ENCODE assay signal across 8 mouse cellular contexts in genomic region chr15:83562626-83563270, GRCm38 (mm10). TPM values are rescaled to one million over a fixed set of nuclear protein-coding genes. Genes with fewer than 3 reads are reported as not detected.
DNase-seq lines count a peak whose midpoint lies in the region; ATAC-seq and TF ChIP-seq lines count a peak whose summit lies in the region.

No protein-coding gene starts in this region.

- TF ChIP-seq POLR2A in embryonic fibroblast, embryonic 13.5 days (IDR thresholded peaks at IDR 0.05; ENCODE audit: low read depth, low read length) = no peak; the same call in 1 of the 2 replicates

- no peaks in the 10 kb centered on the region for H3K9me3 ChIP-seq in midbrain, embryonic 10.5 days (replicated peaks)
- H3K9me3 ChIP-seq in midbrain, embryonic 11.5 days (ENCODE audit: control insufficient read depth, low read length) = no peaks in the 10 kb centered on the region
- no peaks in the 10 kb centered on the region for H3K9me3 ChIP-seq in heart, embryonic 10.5 days

- H3K27ac ChIP-seq in midbrain, embryonic 10.5 days (replicated peaks) = no peak overlapping the region
- H3K27ac ChIP-seq in midbrain, embryonic 11.5 days (ENCODE audit: low read depth, low read length) = no peak overlapping the region
- peak overlapping the region; percentile 55 for H3K27ac ChIP-seq in embryonic fibroblast, embryonic 13.5 days (ENCODE audit: insufficient read depth, low read length)
- H3K27ac ChIP-seq in heart, embryonic 10.5 days = peak overlapping the region; percentile 87; the same call in 1 of the 2 replicates

- H3K9ac ChIP-seq in midbrain, embryonic 11.5 days (ENCODE audit: low read length) = no peak overlapping the region

- DNase-seq in midbrain, embryonic 10.5 days (ENCODE audit: low spot score) = peak; percentile 37
- no peak for DNase-seq in midbrain, embryonic 11.5 days (ENCODE audit: low spot score, missing footprints)
- no peak for DNase-seq in heart, embryonic 10.5 days (ENCODE audit: low spot score)
- peak; percentile 91 for DNase-seq in kidney, adult 9 months
- peak; percentile 83 for DNase-seq in liver
- DNase-seq in spleen, postnatal 4 days (ENCODE audit: low spot score in 2 of 2) = peak; percentile 76 to 81

- ATAC-seq in midbrain, embryonic 11.5 days (ENCODE audit: low FRiP score) = no peak
- peak; percentile 45; the same call in 1 of the 2 replicates for ATAC-seq in monocyte, adult 5-6 weeks (replicated peaks; ENCODE audit: insufficient number of reproducible peaks, low FRiP score, low TSS enrichment, poor library complexity, severe bottlenecking)

- no peaks in the 10 kb centered on the region for H3K36me3 ChIP-seq in midbrain, embryonic 10.5 days
- H3K36me3 ChIP-seq in midbrain, embryonic 11.5 days (ENCODE audit: control insufficient read depth, insufficient read depth, low read length) = no peaks in the 10 kb centered on the region
- H3K36me3 ChIP-seq in heart, embryonic 10.5 days = no peaks in the 10 kb centered on the region

- 32% methylated on average over 15 of the region's 15 CpGs for whole genome bisulfite sequencing in midbrain, embryonic 10.5 days
- 39% methylated on average over 15 of the region's 15 CpGs for WGBS in midbrain, embryonic 11.5 days
- 27% methylated on average over 15 of the region's 15 CpGs for WGBS in heart, embryonic 10.5 days

- peaks cover 26% of the 10 kb centered on the region for H3K4me1 ChIP-seq in midbrain, embryonic 10.5 days
- peaks cover 6% of the 10 kb centered on the region for H3K4me1 ChIP-seq in midbrain, embryonic 11.5 days (ENCODE audit: control insufficient read depth, insufficient read depth, low read length)
- H3K4me1 ChIP-seq in embryonic fibroblast, embryonic 13.5 days (ENCODE audit: control insufficient read depth, insufficient read depth, low read length) = peaks cover 10% of the 10 kb centered on the region
- H3K4me1 ChIP-seq in heart, embryonic 10.5 days = peaks cover 23% of the 10 kb centered on the region; the same call in 1 of the 2 replicates

- no peak overlapping the region for H3K4me2 ChIP-seq in midbrain, embryonic 11.5 days

- peaks cover 33% of the 10 kb centered on the region for H3K27me3 ChIP-seq in midbrain, embryonic 10.5 days (ENCODE audit: low read depth, poor library complexity, severe bottlenecking)
- H3K27me3 ChIP-seq in midbrain, embryonic 11.5 days (ENCODE audit: control insufficient read depth, insufficient read depth, low read length) = no peaks in the 10 kb centered on the region; the same call in 1 of the 2 replicates
- H3K27me3 ChIP-seq in heart, embryonic 10.5 days (ENCODE audit: insufficient read depth, poor library complexity, severe bottlenecking) = 0 out of 2 replicates have a peak, but pooled peaks cover 3% of the 10 kb centered on the region

- peak overlapping the region; percentile 61 for H3K4me3 ChIP-seq in midbrain, embryonic 10.5 days
- no peak overlapping the region for H3K4me3 ChIP-seq in midbrain, embryonic 11.5 days (ENCODE audit: low read depth, low read length)
- no peak overlapping the region; the same call in 1 of the 2 replicates for H3K4me3 ChIP-seq in embryonic fibroblast, embryonic 13.5 days (ENCODE audit: insufficient read depth, low read length)
- peak overlapping the region; percentile 69 for H3K4me3 ChIP-seq in heart, embryonic 10.5 days

- no peak for TF ChIP-seq CTCF in embryonic fibroblast, embryonic 13.5 days (IDR thresholded peaks at IDR 0.05; ENCODE audit: borderline replicate concordance, insufficient read depth, low read length)

RNA-seq across cellular contexts. Expression of gene Tspo, which starts 0.6 kb away (rescaled TPM):
- polyA plus RNA-seq in midbrain, embryonic 10.5 days (2016; fragmentation: Nextera tagmentation; extraction: Ambion mirVana) = 35.6 and 41.4 TPM in 2 replicates
- polyA plus RNA-seq in midbrain, embryonic 11.5 days (2014; fragmentation: Nextera tagmentation; extraction: Ambion mirVana) = 25.0 and 27.8 TPM in 2 replicates
- 123 and 179 TPM in 2 replicates for polyA plus RNA-seq in embryonic fibroblast, embryonic 13.5 days (2011; ENCODE audit: insufficient read length, low read depth, missing spikeins)
- 97.0 and 141 TPM in 2 replicates for polyA plus RNA-seq in heart, embryonic 10.5 days (2016; fragmentation: Nextera tagmentation; extraction: Ambion mirVana)
- total RNA-seq in monocyte, adult 5-6 weeks (2017) = 34.9 to 79.7 TPM (median 46.3 TPM) in 3 replicates

RNA-seq across cellular contexts. Expression of gene Mcat, which starts 0.8 kb away (rescaled TPM):
- polyA plus RNA-seq in midbrain, embryonic 10.5 days (2016; fragmentation: Nextera tagmentation; extraction: Ambion mirVana) = 44.7 and 46.2 TPM in 2 replicates
- polyA plus RNA-seq in midbrain, embryonic 11.5 days (2014; fragmentation: Nextera tagmentation; extraction: Ambion mirVana) = 36.6 and 39.1 TPM in 2 replicates
- 17.5 and 18.6 TPM in 2 replicates for polyA plus RNA-seq in embryonic fibroblast, embryonic 13.5 days (2011; ENCODE audit: insufficient read length, low read depth, missing spikeins)
- 37.7 and 40.0 TPM in 2 replicates for polyA plus RNA-seq in heart, embryonic 10.5 days (2016; fragmentation: Nextera tagmentation; extraction: Ambion mirVana)
- total RNA-seq in monocyte, adult 5-6 weeks (2017) = 1.1 to 13.5 TPM (median 4.1 TPM) in 3 replicates

RNA-seq across cellular contexts. Expression of gene Ttll12, which starts 32.2 kb away (rescaled TPM):
- 57.0 and 57.4 TPM in 2 replicates for polyA plus RNA-seq in midbrain, embryonic 10.5 days (2016; fragmentation: Nextera tagmentation; extraction: Ambion mirVana)
- 46.5 and 46.9 TPM in 2 replicates for polyA plus RNA-seq in midbrain, embryonic 11.5 days (2014; fragmentation: Nextera tagmentation; extraction: Ambion mirVana)
- 26.1 and 34.6 TPM in 2 replicates for polyA plus RNA-seq in embryonic fibroblast, embryonic 13.5 days (2011; ENCODE audit: insufficient read length, low read depth, missing spikeins)
- 39.7 and 44.0 TPM in 2 replicates for polyA plus RNA-seq in heart, embryonic 10.5 days (2016; fragmentation: Nextera tagmentation; extraction: Ambion mirVana)
- total RNA-seq in monocyte, adult 5-6 weeks (2017) = 2.7 to 4.9 TPM (median 2.8 TPM) in 3 replicates

RNA-seq across cellular contexts. Expression of gene Bik, which starts 36.1 kb away (rescaled TPM):
- 2.9 and 3.1 TPM in 2 replicates for polyA plus RNA-seq in midbrain, embryonic 10.5 days (2016; fragmentation: Nextera tagmentation; extraction: Ambion mirVana)
- polyA plus RNA-seq in midbrain, embryonic 11.5 days (2014; fragmentation: Nextera tagmentation; extraction: Ambion mirVana) = 2.3 and 2.8 TPM in 2 replicates
- not detected in 2 replicates for polyA plus RNA-seq in embryonic fibroblast, embryonic 13.5 days (2011; ENCODE audit: insufficient read length, low read depth, missing spikeins)
- polyA plus RNA-seq in heart, embryonic 10.5 days (2016; fragmentation: Nextera tagmentation; extraction: Ambion mirVana) = 17.4 and 29.8 TPM in 2 replicates
- total RNA-seq in monocyte, adult 5-6 weeks (2017) = not detected in 3 replicates

RNA-seq across cellular contexts. Expression of gene Ttll1, which starts 52.1 kb away (rescaled TPM):
- polyA plus RNA-seq in midbrain, embryonic 10.5 days (2016; fragmentation: Nextera tagmentation; extraction: Ambion mirVana) = 34.3 and 42.6 TPM in 2 replicates
- 32.2 and 34.6 TPM in 2 replicates for polyA plus RNA-seq in midbrain, embryonic 11.5 days (2014; fragmentation: Nextera tagmentation; extraction: Ambion mirVana)
- polyA plus RNA-seq in embryonic fibroblast, embryonic 13.5 days (2011; ENCODE audit: insufficient read length, low read depth, missing spikeins) = 12.3 and 18.2 TPM in 2 replicates
- polyA plus RNA-seq in heart, embryonic 10.5 days (2016; fragmentation: Nextera tagmentation; extraction: Ambion mirVana) = 23.9 and 24.6 TPM in 2 replicates
- total RNA-seq in monocyte, adult 5-6 weeks (2017) = 5.0 to 6.9 TPM (median 5.2 TPM) in 3 replicates

Comparison
In these comparisons a context has a peak if more than half of its experiments do, and no peak if none do; other contexts are left out.
1. DNase-seq: peak in midbrain, embryonic 10.5 days (single experiment), kidney, adult 9 months (single experiment), liver (single experiment) and spleen, postnatal 4 days (2 of 2); none in midbrain, embryonic 11.5 days (single experiment) and heart, embryonic 10.5 days (single experiment).
2. H3K4me3 ChIP-seq: peak in midbrain, embryonic 10.5 days (single experiment) and heart, embryonic 10.5 days (single experiment); none in midbrain, embryonic 11.5 days (single experiment) and embryonic fibroblast, embryonic 13.5 days (single experiment).
3. H3K27ac ChIP-seq: peak in embryonic fibroblast, embryonic 13.5 days (single experiment) and heart, embryonic 10.5 days (single experiment); none in midbrain, embryonic 10.5 days (single experiment) and midbrain, embryonic 11.5 days (single experiment).